Mouse (Mus musculus): ENCODE data around the gene Fnbp1. TPM values are rescaled to one million over a fixed set of nuclear protein-coding genes. Genes with fewer than 3 reads are reported as not detected.

Fnbp1 gene
- polyA plus RNA-seq, 1 experiment from 2014 or later: 21.0 TPM

DNA sequence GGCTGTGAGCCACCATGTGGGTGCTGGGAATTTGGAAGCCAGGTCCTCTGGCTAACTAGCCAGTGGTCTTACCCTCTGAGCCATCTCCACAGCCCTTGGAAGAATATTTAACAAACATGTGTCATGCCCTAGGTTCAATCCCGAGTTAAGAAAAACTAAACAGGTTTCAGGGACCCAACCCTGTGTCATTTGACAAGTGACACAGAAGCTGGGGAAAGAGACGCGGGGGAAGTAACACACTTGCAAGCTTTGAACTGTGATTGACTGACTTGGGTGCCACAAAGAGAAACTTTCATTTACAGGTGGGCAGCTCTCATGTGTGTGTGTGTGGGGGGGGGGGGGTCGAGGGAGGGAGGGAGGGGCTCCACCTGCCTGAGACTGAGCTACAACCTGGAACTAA lies 7.8 kb downstream of the Fnbp1 start:
- no peak overlapping the region for H3K4me2 ChIP-seq (ENCODE audit: low read length)
- DNase-seq (no peak), ATAC-seq (ENCODE audit: low FRiP score, low TSS enrichment) (no peak)
- no peak overlapping the region for H3K27ac ChIP-seq (replicated peaks; ENCODE audit: low read depth, low read length)
- H3K4me3 ChIP-seq (replicated peaks; ENCODE audit: low read depth, low read length): no peak overlapping the region
- H3K36me3 ChIP-seq (ENCODE audit: control insufficient read depth, insufficient read depth, low read length): no peaks in the 10 kb centered on the region
- no peak overlapping the region for H3K9ac ChIP-seq (replicated peaks; ENCODE audit: low read length)
- no peaks in the 10 kb centered on the region for H3K9me3 ChIP-seq (ENCODE audit: control insufficient read depth, low read length)
- no peaks in the 10 kb centered on the region for H3K27me3 ChIP-seq (ENCODE audit: control insufficient read depth, insufficient read depth, low read length)
- H3K4me1 ChIP-seq (ENCODE audit: control insufficient read depth, insufficient read depth, low read length): no peaks in the 10 kb centered on the region
- WGBS: 76% methylated on average over 4 of the region's 4 CpGs

DNA sequence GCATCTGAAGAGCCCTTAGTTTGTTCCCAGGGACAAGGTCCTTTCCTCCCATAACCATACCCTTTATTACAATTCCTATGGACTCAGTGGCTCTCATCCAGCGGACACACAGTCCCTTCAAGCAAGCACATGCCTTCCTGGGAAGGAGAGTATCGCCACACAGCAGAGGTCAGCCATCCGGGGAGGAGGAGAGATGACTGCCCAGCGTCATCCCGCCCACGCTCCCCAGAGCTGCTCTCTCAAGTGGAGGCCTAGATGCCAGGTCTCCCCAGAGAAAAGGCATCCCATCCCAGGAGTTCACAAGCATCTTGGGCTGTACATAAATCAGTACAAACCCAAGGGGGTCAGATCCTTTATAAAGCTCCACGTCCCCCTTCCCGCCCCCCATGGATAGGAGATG lies 9.1 kb downstream of the Fnbp1 start:
- Histone ChIP-seq H3K36me3 (ENCODE audit: control insufficient read depth, insufficient read depth, low read length) (no peaks in the 10 kb centered on the region), H3K9ac (replicated peaks; ENCODE audit: low read length) (no peak overlapping the region), H3K4me2 (ENCODE audit: low read length) (no peak overlapping the region), H3K4me1 (ENCODE audit: control insufficient read depth, insufficient read depth, low read length) (no peaks in the 10 kb centered on the region), H3K27ac (replicated peaks; ENCODE audit: low read depth, low read length) (no peak overlapping the region), H3K9me3 (ENCODE audit: control insufficient read depth, low read length) (no peaks in the 10 kb centered on the region), H3K4me3 (replicated peaks; ENCODE audit: low read depth, low read length) (no peak overlapping the region), H3K27me3 (ENCODE audit: control insufficient read depth, insufficient read depth, low read length) (no peaks in the 10 kb centered on the region)
- ATAC-seq (ENCODE audit: low FRiP score, low TSS enrichment) (no peak), DNase-seq (no peak)
- 70% methylated on average over 8 of the region's 8 CpGs for WGBS

DNA sequence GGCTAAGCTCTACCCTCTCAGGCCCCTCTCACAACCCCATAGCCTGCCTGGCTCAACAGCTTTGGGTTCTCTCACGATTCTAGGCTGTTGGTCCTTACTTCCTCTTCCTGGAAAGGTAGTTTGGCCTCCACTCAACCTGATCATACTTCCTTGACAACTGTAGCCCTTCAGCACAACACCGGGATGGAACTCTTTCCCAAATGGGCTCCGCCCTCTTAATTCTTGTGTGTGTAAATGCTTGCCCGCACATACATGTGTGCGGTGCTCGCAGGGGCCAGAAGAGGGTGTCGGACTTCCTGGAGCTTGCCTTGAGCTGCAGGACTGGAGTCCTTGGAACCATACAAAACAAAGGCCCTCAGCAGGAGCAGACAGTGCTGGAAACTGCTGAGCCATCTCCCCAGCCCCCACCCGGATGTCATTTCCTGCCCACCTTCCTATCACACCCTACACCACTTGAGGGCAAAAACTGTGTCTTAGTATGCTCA lies 11.0 kb downstream of the Fnbp1 start:
- no peaks in the 10 kb centered on the region for H3K27me3 ChIP-seq (ENCODE audit: control insufficient read depth, insufficient read depth, low read length)
- H3K9ac ChIP-seq (replicated peaks; ENCODE audit: low read length): no peak overlapping the region
- 81% methylated on average over 8 of the region's 8 CpGs for WGBS
- ATAC-seq (ENCODE audit: low FRiP score, low TSS enrichment) (no peak), DNase-seq (no peak)
- no peak overlapping the region for H3K4me2 ChIP-seq (ENCODE audit: low read length)
- H3K9me3 ChIP-seq (ENCODE audit: control insufficient read depth, low read length): no peaks in the 10 kb centered on the region
- H3K4me3 ChIP-seq (replicated peaks; ENCODE audit: low read depth, low read length): no peak overlapping the region
- no peak overlapping the region for H3K27ac ChIP-seq (replicated peaks; ENCODE audit: low read depth, low read length)
- H3K4me1 ChIP-seq (ENCODE audit: control insufficient read depth, insufficient read depth, low read length): no peaks in the 10 kb centered on the region
- H3K36me3 ChIP-seq (ENCODE audit: control insufficient read depth, insufficient read depth, low read length): no peaks in the 10 kb centered on the region

DNA sequence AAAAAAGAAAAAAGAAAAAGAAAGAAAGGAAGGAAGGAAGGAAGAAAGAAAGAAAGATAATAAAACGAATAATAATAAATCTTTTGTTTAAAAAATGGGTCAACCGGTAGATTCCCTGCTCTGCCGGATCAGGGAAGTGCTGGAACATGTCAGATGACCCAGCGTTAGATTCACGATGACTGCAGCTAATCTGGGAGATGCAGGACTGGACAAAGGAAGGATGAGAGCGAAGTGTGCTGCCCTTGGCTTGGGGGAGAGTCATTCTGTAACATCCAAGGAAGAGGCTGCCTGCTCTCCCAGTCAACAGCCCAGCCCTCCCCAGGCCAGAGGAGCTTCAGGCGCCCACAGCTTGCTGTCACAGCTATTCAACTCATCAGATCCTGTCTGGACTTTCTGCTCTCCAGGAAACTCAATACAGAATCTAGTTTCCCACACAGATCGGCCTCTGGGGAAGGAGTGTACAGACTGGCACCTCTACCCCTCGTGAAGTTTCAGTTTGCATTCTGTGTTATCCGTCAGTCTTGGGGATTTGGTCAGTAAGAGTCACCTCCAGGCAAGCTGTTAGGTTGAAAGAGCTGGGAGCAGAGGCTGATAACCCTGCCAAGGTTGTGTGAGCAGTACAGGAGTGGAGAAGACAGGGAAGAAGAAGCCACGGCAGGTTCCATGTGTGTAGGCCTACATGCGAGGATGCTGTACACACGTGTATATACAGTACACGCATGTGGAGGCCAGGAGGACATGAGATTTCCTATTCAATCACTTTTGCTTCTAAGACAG lies 11.9 kb downstream of the Fnbp1 start:
- ATAC-seq (ENCODE audit: low FRiP score, low TSS enrichment) (no peak), DNase-seq (no peak)
- H3K4me2 ChIP-seq (ENCODE audit: low read length): no peak overlapping the region
- H3K4me1 ChIP-seq (ENCODE audit: control insufficient read depth, insufficient read depth, low read length): no peaks in the 10 kb centered on the region
- WGBS: 84% methylated on average over 14 of the region's 14 CpGs
- no peaks in the 10 kb centered on the region for H3K9me3 ChIP-seq (ENCODE audit: control insufficient read depth, low read length)
- no peaks in the 10 kb centered on the region for H3K36me3 ChIP-seq (ENCODE audit: control insufficient read depth, insufficient read depth, low read length)
- no peak overlapping the region for H3K4me3 ChIP-seq (replicated peaks; ENCODE audit: low read depth, low read length)
- H3K9ac ChIP-seq (replicated peaks; ENCODE audit: low read length): no peak overlapping the region
- no peak overlapping the region for H3K27ac ChIP-seq (replicated peaks; ENCODE audit: low read depth, low read length)
- H3K27me3 ChIP-seq (ENCODE audit: control insufficient read depth, insufficient read depth, low read length): no peaks in the 10 kb centered on the region

DNA sequence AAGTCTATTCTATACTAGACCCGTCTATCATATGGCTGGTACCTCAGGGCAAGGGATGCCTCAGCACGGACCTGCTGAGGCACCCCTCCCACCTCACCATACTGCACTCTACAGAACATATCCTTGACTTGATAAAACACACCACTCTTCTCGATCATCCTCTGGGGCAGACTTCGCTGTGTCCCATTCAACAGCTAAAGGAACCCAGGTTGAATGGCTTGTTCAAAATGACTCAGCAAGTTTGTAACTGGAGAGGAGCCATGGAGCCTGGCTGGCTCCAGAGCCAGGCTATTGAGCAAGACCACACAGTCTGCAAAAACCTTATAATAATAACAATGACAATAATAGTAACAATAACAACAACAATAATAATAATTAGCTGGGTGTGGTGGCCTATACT lies 13.9 kb downstream of the Fnbp1 start:
- WGBS: 78% methylated on average over 4 of the region's 4 CpGs
- Histone ChIP-seq H3K9ac (replicated peaks; ENCODE audit: low read length) (no peak overlapping the region), H3K27ac (replicated peaks; ENCODE audit: low read depth, low read length) (no peak overlapping the region), H3K36me3 (ENCODE audit: control insufficient read depth, insufficient read depth, low read length) (no peaks in the 10 kb centered on the region), H3K4me1 (ENCODE audit: control insufficient read depth, insufficient read depth, low read length) (no peaks in the 10 kb centered on the region), H3K27me3 (ENCODE audit: control insufficient read depth, insufficient read depth, low read length) (no peaks in the 10 kb centered on the region), H3K4me2 (ENCODE audit: low read length) (no peak overlapping the region), H3K4me3 (replicated peaks; ENCODE audit: low read depth, low read length) (no peak overlapping the region), H3K9me3 (ENCODE audit: control insufficient read depth, low read length) (no peaks in the 10 kb centered on the region)
- DNase-seq (no peak), ATAC-seq (ENCODE audit: low FRiP score, low TSS enrichment) (no peak)

DNA sequence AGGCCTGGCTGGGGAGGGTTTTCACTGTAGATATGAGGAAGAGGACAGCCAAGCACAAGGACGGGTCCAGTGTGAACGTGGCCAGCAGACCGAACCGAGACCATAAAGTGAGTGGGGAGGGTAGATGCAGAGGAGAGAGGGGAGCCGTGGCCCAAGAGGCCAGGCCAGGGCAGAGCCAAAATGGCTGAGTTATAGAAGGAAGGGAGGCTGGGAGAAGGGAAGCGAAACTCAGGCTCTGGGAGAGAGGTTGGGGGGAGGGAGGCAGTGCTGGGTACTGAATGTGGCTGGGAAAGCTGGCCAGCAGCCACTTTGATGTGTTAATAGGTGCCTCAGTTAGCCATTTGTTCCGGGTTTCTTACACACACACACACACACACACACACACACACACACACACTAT lies 14.6 kb downstream of the Fnbp1 start:
- Histone ChIP-seq H3K9ac (replicated peaks; ENCODE audit: low read length) (no peak overlapping the region), H3K4me3 (replicated peaks; ENCODE audit: low read depth, low read length) (no peak overlapping the region), H3K9me3 (ENCODE audit: control insufficient read depth, low read length) (no peaks in the 10 kb centered on the region), H3K4me2 (ENCODE audit: low read length) (no peak overlapping the region), H3K4me1 (ENCODE audit: control insufficient read depth, insufficient read depth, low read length) (no peaks in the 10 kb centered on the region), H3K27me3 (ENCODE audit: control insufficient read depth, insufficient read depth, low read length) (no peaks in the 10 kb centered on the region), H3K27ac (replicated peaks; ENCODE audit: low read depth, low read length) (no peak overlapping the region), H3K36me3 (ENCODE audit: control insufficient read depth, insufficient read depth, low read length) (no peaks in the 10 kb centered on the region)
- DNase-seq (no peak), ATAC-seq (ENCODE audit: low FRiP score, low TSS enrichment) (no peak)
- WGBS: 63% methylated on average over 7 of the region's 7 CpGs

DNA sequence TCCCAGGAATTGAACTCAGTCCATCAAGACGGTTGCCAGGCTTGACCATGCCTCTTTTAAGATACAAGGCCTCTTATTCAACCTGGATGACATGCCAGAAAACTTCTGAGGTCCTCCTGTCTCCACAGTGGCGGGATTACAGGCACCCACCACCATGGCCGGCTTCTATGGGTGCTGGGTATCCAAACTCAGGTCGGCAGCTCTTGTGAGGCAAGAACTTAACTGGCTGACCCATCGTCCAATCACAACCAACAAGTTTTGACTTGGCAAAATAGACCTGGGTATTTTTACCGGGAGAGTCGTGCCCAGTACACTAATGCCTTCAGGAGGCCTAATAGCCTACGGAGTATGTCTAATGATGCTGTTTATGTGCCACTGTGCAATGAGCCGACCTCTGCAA lies 15.8 kb downstream of the Fnbp1 start:
- Histone ChIP-seq H3K9me3 (ENCODE audit: control insufficient read depth, low read length) (no peaks in the 10 kb centered on the region), H3K27ac (replicated peaks; ENCODE audit: low read depth, low read length) (no peak overlapping the region), H3K9ac (replicated peaks; ENCODE audit: low read length) (no peak overlapping the region), H3K27me3 (ENCODE audit: control insufficient read depth, insufficient read depth, low read length) (no peaks in the 10 kb centered on the region), H3K4me3 (replicated peaks; ENCODE audit: low read depth, low read length) (no peak overlapping the region), H3K4me1 (ENCODE audit: control insufficient read depth, insufficient read depth, low read length) (no peaks in the 10 kb centered on the region), H3K36me3 (ENCODE audit: control insufficient read depth, insufficient read depth, low read length) (no peaks in the 10 kb centered on the region), H3K4me2 (ENCODE audit: low read length) (no peak overlapping the region)
- 90% methylated on average over 9 of the region's 9 CpGs for WGBS
- ATAC-seq (ENCODE audit: low FRiP score, low TSS enrichment) (no peak), DNase-seq (no peak)

DNA sequence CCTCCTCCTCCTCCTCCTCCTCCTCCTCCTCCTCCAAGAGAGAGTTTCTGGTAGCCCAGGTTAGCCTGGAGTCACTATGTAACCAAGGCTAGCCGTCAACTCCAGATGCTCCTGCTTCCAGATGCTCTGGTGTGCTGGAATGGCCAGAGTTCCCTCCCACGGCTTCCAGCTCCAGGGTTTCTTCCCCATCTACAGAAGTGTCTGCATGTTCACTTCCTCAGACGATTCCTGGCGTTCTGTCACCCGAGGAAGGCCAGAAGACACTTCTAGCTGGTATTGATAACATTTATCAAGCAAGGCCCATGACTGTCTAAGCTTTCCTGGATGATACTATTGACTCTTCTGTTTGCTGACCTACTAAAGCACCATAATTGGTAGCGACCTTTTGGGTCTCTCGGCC lies 16.7 kb downstream of the Fnbp1 start:
- no peak for DNase-seq
- Histone ChIP-seq H3K9ac (replicated peaks; ENCODE audit: low read length) (no peak overlapping the region), H3K4me1 (ENCODE audit: control insufficient read depth, insufficient read depth, low read length) (no peaks in the 10 kb centered on the region), H3K36me3 (ENCODE audit: control insufficient read depth, insufficient read depth, low read length) (no peaks in the 10 kb centered on the region), H3K9me3 (ENCODE audit: control insufficient read depth, low read length) (no peaks in the 10 kb centered on the region), H3K4me2 (ENCODE audit: low read length) (no peak overlapping the region), H3K4me3 (replicated peaks; ENCODE audit: low read depth, low read length) (no peak overlapping the region), H3K27ac (replicated peaks; ENCODE audit: low read depth, low read length) (no peak overlapping the region), H3K27me3 (ENCODE audit: control insufficient read depth, insufficient read depth, low read length) (no peaks in the 10 kb centered on the region)
- 88% methylated on average over 7 of the region's 7 CpGs for WGBS
- ATAC-seq (ENCODE audit: low FRiP score, low TSS enrichment): no peak

DNA sequence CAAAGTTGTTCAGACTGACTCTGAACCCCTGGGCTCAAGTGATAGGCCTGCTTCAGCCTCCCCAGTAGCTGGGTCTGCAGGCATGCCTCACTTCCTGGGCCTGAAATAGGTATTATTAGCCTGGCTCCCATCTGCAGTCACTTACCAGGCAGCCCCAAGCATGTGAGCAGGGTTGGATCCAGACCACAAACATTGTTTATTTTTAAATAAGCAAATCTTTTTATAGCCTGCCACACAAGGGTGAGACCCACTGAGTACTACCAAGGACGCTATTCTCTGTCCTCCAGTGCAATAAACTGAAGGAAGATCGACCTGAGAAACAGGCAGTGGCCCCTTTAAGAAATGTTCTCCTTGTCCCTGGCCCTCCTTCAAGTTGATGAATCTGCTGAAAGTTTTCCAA lies 17.1 kb downstream of the Fnbp1 start:
- H3K36me3 ChIP-seq (ENCODE audit: control insufficient read depth, insufficient read depth, low read length): no peaks in the 10 kb centered on the region
- DNase-seq: no peak
- H3K27me3 ChIP-seq (ENCODE audit: control insufficient read depth, insufficient read depth, low read length): no peaks in the 10 kb centered on the region
- no peak for ATAC-seq (ENCODE audit: low FRiP score, low TSS enrichment)
- 78% methylated on average over 2 of the region's 2 CpGs for WGBS
- no peak overlapping the region for H3K4me2 ChIP-seq (ENCODE audit: low read length)
- no peak overlapping the region for H3K4me3 ChIP-seq (replicated peaks; ENCODE audit: low read depth, low read length)
- no peak overlapping the region; the same call in 1 of the 2 replicates for H3K9ac ChIP-seq (replicated peaks; ENCODE audit: low read length)
- no peaks in the 10 kb centered on the region for H3K9me3 ChIP-seq (ENCODE audit: control insufficient read depth, low read length)
- no peak overlapping the region for H3K27ac ChIP-seq (replicated peaks; ENCODE audit: low read depth, low read length)
- H3K4me1 ChIP-seq (ENCODE audit: control insufficient read depth, insufficient read depth, low read length): no peaks in the 10 kb centered on the region

Measured in midbrain, embryonic 14.5 days (tissue).